Mouse (Mus musculus) left cerebral cortex, postnatal 4 days (tissue): ENCODE measurements at regions not wholly inside any gene's neighbourhood (a gene's known extent, or its start where the extent isn't known, plus 50 kb on each side); places are given as distances from the start of the nearest gene placed in this dataset.

ENCODE experiments used
- DNase-seq: peaks from one replicate; pipeline ENCODE4 v3.0.0-alpha.2; 2022
- intact Hi-C: fragments of 180-260 bp; cut with DNase I; formaldehyde crosslinking; loops from one replicate; pipeline ENCODE4 v1.15.1; 2025

- intact Hi-C loops: no loop called here
- no peak for DNase-seq
Observed at GRCm38 (mm10) chr17:83127842-83128241, 87.2 kb upstream of the Pkdcc start.

GRCm38 (mm10) chr17:83128843-83129544 is 86.1 kb upstream of the Pkdcc start:
- DNase-seq: peak; percentile 85
- intact Hi-C loops: no loop called here

- intact Hi-C loops: no loop called here
Observed at GRCm38 (mm10) chr17:83129658-83130057, 85.4 kb upstream of the Pkdcc start.

GRCm38 (mm10) chr17:83133201-83133600 is 81.9 kb upstream of the Pkdcc start:
- DNase-seq: no peak
- intact Hi-C loops: no loop called here

More at GRCm38 (mm10) chr17:83129658-83130057, 85.4 kb upstream of the Pkdcc start:
- no peak for DNase-seq

- DNase-seq: no peak
- intact Hi-C loops: no loop called here
Observed at GRCm38 (mm10) chr17:83135441-83136120, 79.5 kb upstream of the Pkdcc start.

- intact Hi-C loops: no loop called here
- DNase-seq: no peak
Observed at GRCm38 (mm10) chr17:83136267-83136666, 78.8 kb upstream of the Pkdcc start.

- intact Hi-C loops: no loop called here
- no peak for DNase-seq
Observed at GRCm38 (mm10) chr17:83137720-83138119, 77.4 kb upstream of the Pkdcc start.

- DNase-seq: no peak
- intact Hi-C loops: no loop called here
Observed at GRCm38 (mm10) chr17:83138493-83139417, 76.3 kb upstream of the Pkdcc start.

GRCm38 (mm10) chr17:83148371-83148929 is 66.6 kb upstream of the Pkdcc start:
- intact Hi-C loops: no loop called here
- no peak for DNase-seq

GRCm38 (mm10) chr17:83149336-83149735 is 65.8 kb upstream of the Pkdcc start:
- intact Hi-C loops: no loop called here
- peak; percentile 44 for DNase-seq

- intact Hi-C loops: no loop called here
Observed at GRCm38 (mm10) chr17:83155106-83155505, 60.0 kb upstream of the Pkdcc start.

GRCm38 (mm10) chr17:83156682-83157081 is 58.4 kb upstream of the Pkdcc start:
- DNase-seq: no peak
- intact Hi-C loops: no loop called here

More at GRCm38 (mm10) chr17:83155106-83155505, 60.0 kb upstream of the Pkdcc start:
- DNase-seq: no peak

GRCm38 (mm10) chr17:83158053-83158452 is 57.0 kb upstream of the Pkdcc start:
- DNase-seq: no peak
- intact Hi-C loops: no loop called here

GRCm38 (mm10) chr17:83158652-83159051 is 56.4 kb upstream of the Pkdcc start:
- intact Hi-C loops: no loop called here
- DNase-seq: no peak

- DNase-seq: no peak
- intact Hi-C loops: no loop called here
Observed at GRCm38 (mm10) chr17:83159634-83160033, 55.5 kb upstream of the Pkdcc start.

- intact Hi-C loops: no loop called here
- no peak for DNase-seq
Observed at GRCm38 (mm10) chr17:83160296-83160695, 54.8 kb upstream of the Pkdcc start.

GRCm38 (mm10) chr17:83161731-83162130 is 53.4 kb upstream of the Pkdcc start:
- no peak for DNase-seq
- intact Hi-C loops: no loop called here

GRCm38 (mm10) chr17:83163952-83164560 is 51.0 kb upstream of the Pkdcc start:
- no peak for DNase-seq
- intact Hi-C loops: no loop called here

GRCm38 (mm10) chr17:83164728-83165127 is 50.4 kb upstream of the Pkdcc start:
- no peak for DNase-seq
- intact Hi-C loops: no loop called here

- DNase-seq: no peak
- intact Hi-C loops: no loop called here
Observed at GRCm38 (mm10) chr17:83165140-83165539, 50.0 kb upstream of the Pkdcc start.
